Mouse (Mus musculus) CH12F3 (cell line): ENCODE measurements at regions not wholly inside any gene's neighbourhood (a gene's known extent, or its start where the extent isn't known, plus 50 kb on each side); places are given as distances from the start of the nearest gene placed in this dataset.

Experiments used
- in situ Hi-C: fragments of 300-500 bp; cut with MboI; formaldehyde crosslinking; loops from 2 replicates; pipeline ENCODE4 v1.14.3; 2020; ENCODE audit warnings: low sequenced_read_pairs

- in situ Hi-C loops: no loop called here
Observed at GRCm38 (mm10) chr16:25042669-25043440, 243.8 kb upstream of the Tprg start.

GRCm38 (mm10) chr16:25044637-25045036 lies 242.0 kb upstream of the Tprg start:
- in situ Hi-C loops: no loop called here

GRCm38 (mm10) chr16:25047726-25048125 lies 238.9 kb upstream of the Tprg start:
- in situ Hi-C loops: no loop called here

GRCm38 (mm10) chr16:25049928-25050510 lies 236.6 kb upstream of the Tprg start:
- in situ Hi-C loops: loop anchor here (25.0 kb wide), 1 partner anchor 913 kb away; no protein-coding TSS in a partner anchor

GRCm38 (mm10) chr16:25051044-25051443 lies 235.6 kb upstream of the Tprg start:
- in situ Hi-C loops: loop anchor here (25.0 kb wide), 1 partner anchor 914 kb away; no protein-coding TSS in a partner anchor

- in situ Hi-C loops: loop anchor here (25.0 kb wide), 1 partner anchor 915 kb away; no protein-coding TSS in a partner anchor
Observed at GRCm38 (mm10) chr16:25052428-25052827, 234.2 kb upstream of the Tprg start.

GRCm38 (mm10) chr16:25052917-25053343 lies 233.7 kb upstream of the Tprg start:
- in situ Hi-C loops: loop anchor here (25.0 kb wide), 1 partner anchor 916 kb away; no protein-coding TSS in a partner anchor

- in situ Hi-C loops: loop anchor here (25.0 kb wide), 1 partner anchor 917 kb away; no protein-coding TSS in a partner anchor
Observed at GRCm38 (mm10) chr16:25054304-25054703, 232.3 kb upstream of the Tprg start.

- in situ Hi-C loops: loop anchor here (25.0 kb wide), 1 partner anchor 918 kb away; no protein-coding TSS in a partner anchor
Observed at GRCm38 (mm10) chr16:25055376-25055775, 231.2 kb upstream of the Tprg start.

GRCm38 (mm10) chr16:25058051-25058747 lies 228.4 kb upstream of the Tprg start:
- in situ Hi-C loops: loop anchor here (25.0 kb wide), 1 partner anchor 921 kb away; no protein-coding TSS in a partner anchor

GRCm38 (mm10) chr16:25058812-25059501 lies 227.7 kb upstream of the Tprg start:
- in situ Hi-C loops: loop anchor here (25.0 kb wide), 1 partner anchor 922 kb away; no protein-coding TSS in a partner anchor

- in situ Hi-C loops: loop anchor here (25.0 kb wide), 1 partner anchor 922 kb away; no protein-coding TSS in a partner anchor
Observed at GRCm38 (mm10) chr16:25059504-25059992, 227.1 kb upstream of the Tprg start.

- in situ Hi-C loops: loop anchor here (25.0 kb wide), 1 partner anchor 923 kb away; no protein-coding TSS in a partner anchor
Observed at GRCm38 (mm10) chr16:25060266-25060665, 226.4 kb upstream of the Tprg start.

- in situ Hi-C loops: loop anchor here (25.0 kb wide), 1 partner anchor 924 kb away; no protein-coding TSS in a partner anchor
Observed at GRCm38 (mm10) chr16:25061631-25062030, 225.0 kb upstream of the Tprg start.

GRCm38 (mm10) chr16:25063981-25064380 lies 222.6 kb upstream of the Tprg start:
- in situ Hi-C loops: loop anchor here (25.0 kb wide), 1 partner anchor 927 kb away; no protein-coding TSS in a partner anchor

- in situ Hi-C loops: loop anchor here (25.0 kb wide), 1 partner anchor 927 kb away; no protein-coding TSS in a partner anchor
Observed at GRCm38 (mm10) chr16:25064538-25064937, 222.1 kb upstream of the Tprg start.

- in situ Hi-C loops: loop anchor here (5.0 to 25.0 kb wide), 2 partner anchors 930 to 1085 kb away; no protein-coding TSS in a partner anchor
Observed at GRCm38 (mm10) chr16:25066822-25067221, 219.8 kb upstream of the Tprg start.

- in situ Hi-C loops: loop anchor here (5.0 to 25.0 kb wide), 2 partner anchors 930 to 1085 kb away; no protein-coding TSS in a partner anchor
Observed at GRCm38 (mm10) chr16:25067276-25068249, 219.1 kb upstream of the Tprg start.

- in situ Hi-C loops: no loop called here
Observed at GRCm38 (mm10) chr16:25080811-25081210, 205.8 kb upstream of the Tprg start.
